Mouse (Mus musculus) embryonic facial prominence, embryonic 10.5 days (tissue): ENCODE data around the gene 1700019N19Rik. TPM values are rescaled to one million over a fixed set of nuclear protein-coding genes. Genes with fewer than 3 reads are reported as not detected.

ENCODE experiments used
- DNase-seq: peaks from one replicate; pipeline ENCODE4 v3.0.0-alpha.2; 2017; ENCODE audit warnings: low spot score
- H3K27ac ChIP-seq: fragments of 300-500 bp; sonication (generic); replicated peaks from 2 replicates; pipeline ENCODE4 v1.5.1; 2016; ENCODE audit warnings: mild to moderate bottlenecking
- H3K27me3 ChIP-seq: fragments of 300-500 bp; sonication (generic); replicated peaks from 2 replicates; pipeline ENCODE4 v1.6.1; 2016; ENCODE audit warnings: low read depth, mild to moderate bottlenecking; ENCODE audit not compliant: poor library complexity, severe bottlenecking
- H3K36me3 ChIP-seq: fragments of 300-500 bp; sonication (generic); replicated peaks from 2 replicates; pipeline ENCODE4 v1.6.1; 2016; ENCODE audit warnings: mild to moderate bottlenecking, moderate library complexity
- H3K4me1 ChIP-seq: fragments of 300-500 bp; sonication (generic); 2 replicates; pipeline ENCODE4 v1.6.1; 2016
- H3K4me3 ChIP-seq: fragments of 300-500 bp; sonication (generic); 2 replicates; pipeline ENCODE4 v1.5.1; 2016; ENCODE audit warnings: mild to moderate bottlenecking, moderate library complexity
- H3K9me3 ChIP-seq: fragments of 300-500 bp; sonication (generic); 2 replicates; pipeline ENCODE4 v1.6.1; 2016; ENCODE audit warnings: mild to moderate bottlenecking
- WGBS: fragments of 180-500 bp; shearing (Covaris S2); methylation state at CpG from one replicate; pipeline ENCODE4 v1.1.7; 2016; 5-methylcytosine and 5-hydroxymethylcytosine counted together
- polyA plus RNA-seq: library from polyadenylated mRNA; unstranded; fragments of >200 nt; fragmentation: Nextera tagmentation; extraction: Ambion mirVana; gene quantifications from 2 replicates; pipeline ENCODE4 v1.2.1, GENCODE M21; 2016

Gene 1700019N19Rik
- polyA plus RNA-seq, 1 experiment from 2014 or later: 0.20 TPM

- Histone ChIP-seq H3K4me1 (no peaks in the 10 kb centered on the region), H3K27me3 (0 out of 2 replicates have a peak, but pooled peaks cover 2% of the 10 kb centered on the region), H3K27ac (no peak overlapping the region), H3K9me3 (no peaks in the 10 kb centered on the region), H3K36me3 (no peaks in the 10 kb centered on the region; the same call in 1 of the 2 replicates), H3K4me3 (no peak overlapping the region)
- DNase-seq: no peak
- 77% methylated on average over 1 of the region's 1 CpGs for WGBS
Observed at GRCm38 (mm10) chr19:58824316-58824715, 30.1 kb upstream of the 1700019N19Rik start.

- WGBS: 94% methylated on average over 3 of the region's 3 CpGs
Observed at GRCm38 (mm10) chr19:58823301-58823700, 29.0 kb upstream of the 1700019N19Rik start.

GRCm38 (mm10) chr19:58822454-58823200 is 28.4 kb upstream of the 1700019N19Rik start:
- H3K4me1 ChIP-seq: no peaks in the 10 kb centered on the region
- 0 out of 2 replicates have a peak, but pooled peaks cover 3% of the 10 kb centered on the region for H3K27me3 ChIP-seq
- 83% methylated on average over 20 of the region's 20 CpGs for WGBS
- H3K4me3 ChIP-seq: no peak overlapping the region
- DNase-seq: no peak
- H3K9me3 ChIP-seq: no peaks in the 10 kb centered on the region
- H3K27ac ChIP-seq: 0 out of 2 replicates have a peak overlapping the region, but pooled peaks have one; percentile 21
- no peaks in the 10 kb centered on the region; the same call in 1 of the 2 replicates for H3K36me3 ChIP-seq

More at GRCm38 (mm10) chr19:58823301-58823700, 29.0 kb upstream of the 1700019N19Rik start:
- Histone ChIP-seq H3K36me3 (no peaks in the 10 kb centered on the region; the same call in 1 of the 2 replicates), H3K4me1 (no peaks in the 10 kb centered on the region), H3K4me3 (no peak overlapping the region), H3K9me3 (no peaks in the 10 kb centered on the region), H3K27ac (no peak overlapping the region), H3K27me3 (0 out of 2 replicates have a peak, but pooled peaks cover 3% of the 10 kb centered on the region)
- DNase-seq: no peak

GRCm38 (mm10) chr19:58818571-58819415 is 24.5 kb upstream of the 1700019N19Rik start:
- DNase-seq: no peak
- no peak overlapping the region for H3K27ac ChIP-seq
- peaks cover 8% of the 10 kb centered on the region; the same call in 1 of the 2 replicates for H3K4me1 ChIP-seq
- H3K27me3 ChIP-seq: 0 out of 2 replicates have a peak, but pooled peaks cover 3% of the 10 kb centered on the region
- H3K4me3 ChIP-seq: no peak overlapping the region
- no peaks in the 10 kb centered on the region for H3K9me3 ChIP-seq
- no peaks in the 10 kb centered on the region for H3K36me3 ChIP-seq
- WGBS: 80% methylated on average over 14 of the region's 14 CpGs

GRCm38 (mm10) chr19:58817398-58817797 is 23.1 kb upstream of the 1700019N19Rik start:
- Histone ChIP-seq H3K4me3 (no peak overlapping the region), H3K9me3 (no peaks in the 10 kb centered on the region), H3K27ac (no peak overlapping the region), H3K4me1 (peaks cover 8% of the 10 kb centered on the region; the same call in 1 of the 2 replicates), H3K27me3 (0 out of 2 replicates have a peak, but pooled peaks cover 3% of the 10 kb centered on the region), H3K36me3 (no peaks in the 10 kb centered on the region)
- 90% methylated on average over 11 of the region's 11 CpGs for WGBS
- DNase-seq: no peak

GRCm38 (mm10) chr19:58816453-58817041 is 22.3 kb upstream of the 1700019N19Rik start:
- DNase-seq: no peak
- H3K27ac ChIP-seq: no peak overlapping the region
- no peaks in the 10 kb centered on the region for H3K36me3 ChIP-seq
- H3K4me1 ChIP-seq: peaks cover 8% of the 10 kb centered on the region; the same call in 1 of the 2 replicates
- H3K27me3 ChIP-seq: 0 out of 2 replicates have a peak, but pooled peaks cover 3% of the 10 kb centered on the region
- no peaks in the 10 kb centered on the region for H3K9me3 ChIP-seq
- 84% methylated on average over 17 of the region's 17 CpGs for WGBS
- H3K4me3 ChIP-seq: no peak overlapping the region

GRCm38 (mm10) chr19:58815179-58815922 is 21.1 kb upstream of the 1700019N19Rik start:
- H3K36me3 ChIP-seq: no peaks in the 10 kb centered on the region
- H3K4me3 ChIP-seq: no peak overlapping the region
- H3K27ac ChIP-seq: no peak overlapping the region
- no peaks in the 10 kb centered on the region for H3K9me3 ChIP-seq
- H3K27me3 ChIP-seq: 0 out of 2 replicates have a peak, but pooled peaks cover 3% of the 10 kb centered on the region
- peaks cover 8% of the 10 kb centered on the region; the same call in 1 of the 2 replicates for H3K4me1 ChIP-seq
- 88% methylated on average over 13 of the region's 13 CpGs for WGBS
- DNase-seq: no peak

- no peaks in the 10 kb centered on the region for H3K4me1 ChIP-seq
- WGBS: 81% methylated on average over 5 of the region's 5 CpGs
- H3K9me3 ChIP-seq: no peaks in the 10 kb centered on the region
- no peak overlapping the region for H3K4me3 ChIP-seq
- no peak overlapping the region for H3K27ac ChIP-seq
- DNase-seq: no peak
- no peaks in the 10 kb centered on the region for H3K27me3 ChIP-seq
- H3K36me3 ChIP-seq: no peaks in the 10 kb centered on the region
Observed at GRCm38 (mm10) chr19:58810536-58810935, 16.3 kb upstream of the 1700019N19Rik start.

- Histone ChIP-seq H3K27me3 (no peaks in the 10 kb centered on the region), H3K4me3 (no peak overlapping the region), H3K9me3 (no peaks in the 10 kb centered on the region), H3K4me1 (no peaks in the 10 kb centered on the region), H3K27ac (no peak overlapping the region), H3K36me3 (peaks cover 1% of the 10 kb centered on the region; the same call in 1 of the 2 replicates)
- 80% methylated on average over 6 of the region's 6 CpGs for WGBS
- DNase-seq: no peak
Observed at GRCm38 (mm10) chr19:58808864-58809263, 14.6 kb upstream of the 1700019N19Rik start.

GRCm38 (mm10) chr19:58806364-58806763 is 12.1 kb upstream of the 1700019N19Rik start:
- Histone ChIP-seq H3K4me3 (no peak overlapping the region), H3K9me3 (no peaks in the 10 kb centered on the region), H3K4me1 (no peaks in the 10 kb centered on the region), H3K36me3 (peaks cover 4% of the 10 kb centered on the region; the same call in 1 of the 2 replicates), H3K27ac (no peak overlapping the region), H3K27me3 (no peaks in the 10 kb centered on the region)
- DNase-seq: peak; percentile 75
- 6% methylated on average over 3 of the region's 3 CpGs for whole genome bisulfite sequencing

GRCm38 (mm10) chr19:58805191-58805779 is 11.0 kb upstream of the 1700019N19Rik start:
- Histone ChIP-seq H3K4me3 (no peak overlapping the region), H3K4me1 (no peaks in the 10 kb centered on the region), H3K36me3 (peaks cover 4% of the 10 kb centered on the region; the same call in 1 of the 2 replicates), H3K9me3 (no peaks in the 10 kb centered on the region), H3K27ac (no peak overlapping the region), H3K27me3 (no peaks in the 10 kb centered on the region)
- WGBS: 93% methylated on average over 9 of the region's 9 CpGs
- no peak for DNase-seq
